Mouse (Mus musculus) lung, adult 18-20 months (tissue): ENCODE results near the gene Hc.
A peak's percentile ranks its signal among the peaks of the same experiment; 100 is the strongest.

ENCODE experiments used
- DNase-seq, 2 experiments: peaks; one replicate each; pipeline ENCODE4 v3.0.0; 2022; ENCODE audit warnings: mixed read lengths in 2 of 2

Hc gene

DNA sequence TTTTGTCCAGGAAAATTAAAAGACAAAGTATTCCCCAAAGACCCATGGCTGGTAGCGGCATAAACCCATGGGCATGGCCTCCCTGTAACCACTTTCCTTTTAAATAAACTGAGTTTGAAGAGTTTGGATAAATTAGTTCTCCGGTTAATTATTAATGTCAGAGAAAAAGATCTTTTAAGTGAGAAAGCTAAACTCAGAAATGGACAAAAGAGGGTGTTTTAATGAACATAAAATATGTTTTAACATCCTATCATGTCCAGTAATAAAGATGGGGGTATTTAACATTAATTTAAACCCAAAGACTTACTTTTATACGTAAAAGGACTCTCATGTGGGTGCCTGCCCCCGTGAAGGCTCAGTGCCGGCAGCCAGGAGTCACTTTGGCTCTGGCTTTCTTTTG, at the start of gene Hc:
Hc (minus strand) TSS at position 101 of the 400 bp plus-strand sequence.
- DNase-seq: no peak

DNA sequence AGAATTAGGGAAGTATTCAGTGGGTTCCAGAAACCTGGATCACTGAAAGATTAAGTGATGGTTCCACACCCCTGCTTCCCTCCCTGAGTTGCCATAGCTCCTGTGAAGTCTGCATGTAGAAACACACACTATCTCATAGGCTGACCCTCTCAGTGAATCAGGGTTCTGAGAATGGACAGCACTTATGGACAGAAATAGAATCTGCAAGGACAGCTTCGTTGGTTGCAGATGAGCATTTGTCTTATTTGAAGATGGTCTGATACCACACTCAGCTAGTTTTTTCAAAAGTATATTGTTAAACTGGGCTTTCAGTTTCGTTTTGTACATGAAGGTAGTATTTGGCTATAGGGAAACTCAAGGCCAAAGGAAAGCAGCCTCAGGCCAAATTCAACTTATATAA, 49.3 kb upstream of the Hc start:
- DNase-seq: no peak

DNA sequence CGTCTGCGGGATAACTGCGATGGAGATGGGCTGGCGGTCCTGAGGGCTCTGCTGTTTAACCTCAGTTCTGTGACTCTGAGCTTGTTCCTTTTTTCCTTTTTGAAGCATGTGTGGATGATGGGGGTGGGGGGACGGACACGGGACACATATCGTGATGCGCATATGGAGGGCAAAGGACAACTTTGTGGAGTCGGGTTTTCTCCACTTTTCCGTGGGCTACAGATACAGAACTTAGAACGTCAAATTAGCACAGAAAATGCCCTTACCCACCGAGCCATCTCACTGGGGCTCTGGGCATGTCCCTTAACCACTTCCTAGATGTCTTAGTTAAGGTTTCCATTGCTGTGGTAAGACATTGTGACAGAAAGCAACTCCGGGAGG, 48.7 kb upstream of the Hc start:
- DNase-seq: no peak

DNA sequence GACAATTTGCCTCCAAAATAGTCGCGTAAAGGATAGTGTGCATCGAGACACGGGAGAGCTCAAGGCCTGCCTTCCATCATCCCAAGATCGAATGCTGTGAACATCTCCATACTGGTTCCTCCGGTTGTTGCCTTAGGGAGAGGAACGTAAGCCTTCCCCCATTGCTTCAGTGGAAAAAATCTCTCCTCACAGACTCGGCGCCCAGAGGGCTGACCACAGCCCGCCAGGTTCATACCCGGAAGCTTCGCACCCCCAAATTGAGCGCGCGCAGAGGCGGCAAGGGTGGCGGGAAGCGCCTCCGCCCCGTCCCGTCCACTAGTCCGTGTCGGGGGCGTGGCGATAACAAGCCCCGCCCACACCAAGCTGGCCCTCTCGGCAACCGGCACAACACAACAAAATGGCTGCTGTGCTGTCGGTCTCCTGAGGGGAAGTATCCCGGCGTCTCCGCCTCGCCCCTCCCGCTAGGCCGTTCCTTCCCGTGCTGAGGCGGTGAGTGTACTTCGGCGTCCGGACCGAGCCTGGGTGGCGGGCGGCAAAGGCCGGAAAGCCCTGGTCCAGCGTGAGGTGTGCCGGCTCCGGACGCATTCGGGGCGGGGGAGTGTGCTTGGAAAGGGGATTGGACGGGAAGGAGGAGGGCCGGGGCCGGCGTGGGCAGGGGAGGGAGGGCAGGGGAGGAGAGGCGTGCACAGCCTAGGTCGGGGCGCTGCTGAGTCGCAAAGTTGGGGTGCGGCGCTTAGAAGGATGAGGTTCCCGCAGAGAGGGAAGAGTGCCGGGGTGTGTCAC, 48.1 kb upstream of the Hc start, which contains the start of gene Cntrl:
Cntrl (plus strand) TSS at position 352 of the 783 bp plus-strand sequence.
- DNase-seq: peak; percentile 95

DNA sequence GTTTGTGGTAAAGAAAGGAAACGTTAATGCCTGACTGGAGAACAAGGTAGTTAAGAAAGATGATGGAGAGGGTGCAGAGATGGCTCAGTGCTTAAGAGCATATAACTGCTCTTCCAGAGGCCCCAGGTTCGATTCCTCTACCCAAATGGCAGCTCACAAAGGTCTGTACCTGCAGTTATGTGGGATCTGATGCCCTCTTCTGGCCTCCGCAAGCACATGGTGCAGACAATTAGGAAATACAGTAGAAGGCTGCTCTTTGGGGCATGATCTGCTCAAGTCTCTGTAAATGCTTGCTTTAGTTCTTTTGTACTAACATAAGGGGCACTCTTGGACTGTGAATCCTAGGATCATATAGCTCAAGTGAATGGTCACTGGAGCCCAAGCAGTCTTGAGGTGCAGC, 47.5 kb upstream of the Hc start:
- peak; percentile 42 to 64 for DNase-seq

DNA sequence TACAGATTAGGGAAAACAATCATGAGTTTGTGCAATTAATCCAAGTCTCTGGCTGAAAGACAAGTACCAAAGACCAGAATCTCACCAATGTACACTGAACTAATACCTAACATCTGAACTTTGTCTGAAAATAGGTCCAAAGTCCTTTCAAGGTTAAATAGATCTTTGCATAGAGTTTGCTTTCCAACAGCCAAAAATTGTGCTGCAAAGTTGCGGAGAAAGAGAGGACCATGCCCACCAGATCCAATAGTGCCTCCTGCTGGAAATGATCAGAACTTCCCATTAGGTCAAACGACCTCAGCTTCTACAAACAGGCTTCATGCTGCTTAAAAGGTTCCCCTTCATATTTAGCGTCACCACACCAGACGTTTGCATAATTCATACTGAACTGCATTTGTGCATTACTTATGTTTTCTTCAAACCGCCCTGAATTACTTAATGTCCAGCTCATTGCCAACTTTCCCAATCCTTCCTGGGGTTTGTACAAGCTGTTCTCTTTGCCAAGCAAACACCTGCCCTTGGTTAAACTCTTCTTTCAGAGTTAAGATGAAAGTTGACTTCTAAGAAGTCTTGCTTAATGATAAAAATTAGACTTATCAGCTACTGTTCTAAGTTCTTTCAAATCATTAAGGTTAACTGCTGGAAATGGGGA, 46.9 kb upstream of the Hc start:
- DNase-seq: peak; percentile 35 to 74

DNA sequence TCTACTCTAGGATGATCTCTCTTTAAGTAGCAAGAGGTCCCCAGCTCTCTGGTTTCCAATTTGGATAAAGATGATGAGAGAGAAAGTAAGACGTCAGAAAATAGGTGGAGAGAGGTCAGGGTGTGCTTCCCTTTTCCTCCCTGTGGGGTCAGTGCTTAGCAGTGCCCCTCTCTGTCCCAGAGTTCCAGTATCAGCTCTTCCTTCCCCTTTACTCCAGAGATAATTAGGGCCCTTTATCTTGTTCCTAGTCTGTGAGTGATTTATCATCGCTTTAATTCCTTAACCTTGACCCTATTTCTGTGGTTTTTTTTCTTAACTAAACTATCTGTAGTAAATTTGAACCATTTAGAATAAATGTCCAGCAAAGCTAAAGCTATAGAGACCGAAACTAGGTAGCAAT, 43.6 kb upstream of the Hc start:
- no peak for DNase-seq

DNA sequence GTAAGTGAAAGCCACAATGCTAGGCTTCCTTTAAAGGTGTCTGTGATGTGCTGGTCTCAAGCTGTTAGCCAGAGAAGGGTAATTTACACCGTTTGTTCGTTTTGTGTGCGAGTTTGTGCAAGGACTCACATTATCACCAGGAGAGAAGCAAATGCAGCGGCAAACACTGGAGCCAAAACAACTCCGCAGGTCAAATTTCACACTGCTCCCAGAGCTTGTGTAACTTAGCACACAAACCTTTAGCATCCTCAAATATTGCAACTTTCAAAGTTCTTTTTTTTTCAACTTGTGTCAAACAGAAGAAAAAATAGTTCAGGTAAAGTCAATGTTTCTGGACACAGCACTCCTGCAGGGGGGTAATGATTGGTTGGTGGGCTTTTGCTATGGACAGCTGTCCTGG, 42.3 kb upstream of the Hc start:
- peak in 1 of 2 experiments; percentile 8 for DNase-seq

DNA sequence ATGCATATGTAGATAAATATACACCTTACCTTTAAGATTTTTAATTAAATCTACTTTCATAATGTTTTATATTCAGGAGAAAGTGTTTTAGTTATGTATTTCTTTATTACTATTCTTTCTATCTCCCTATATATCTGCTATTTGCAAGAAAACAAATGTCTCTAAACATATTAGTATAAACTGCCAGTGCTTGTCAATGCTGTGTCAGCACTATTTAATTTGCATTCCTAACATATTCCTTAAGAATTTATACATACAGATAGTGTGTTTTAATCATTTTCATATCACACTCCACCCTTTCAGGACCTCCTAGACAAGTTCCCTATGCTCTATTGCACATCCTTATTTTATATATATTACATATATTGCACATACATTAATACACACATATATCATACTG, 41.5 kb upstream of the Hc start:
- no peak for DNase-seq

DNA sequence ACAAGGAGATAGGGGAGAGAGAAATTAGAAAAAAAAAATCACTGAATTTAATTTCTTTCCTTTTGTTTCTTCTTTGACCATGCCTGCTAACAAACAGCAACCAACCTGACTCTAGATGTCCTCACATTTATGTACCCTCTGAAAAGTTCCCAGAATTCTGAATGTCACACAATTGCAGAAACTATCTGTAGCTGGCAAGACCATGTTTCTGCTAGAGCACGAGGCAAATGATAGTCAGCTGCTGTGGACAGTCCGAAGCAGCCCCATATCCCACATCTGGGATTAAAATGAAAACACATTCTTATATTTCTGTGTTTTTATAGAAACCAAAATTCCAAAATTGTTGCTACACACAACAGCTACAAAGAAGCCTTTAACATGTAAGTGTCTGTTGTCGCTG, 40.2 kb upstream of the Hc start, which contains the start of gene AI182371:
AI182371 (minus strand) TSS at position 101 of the 400 bp plus-strand sequence.
- DNase-seq: no peak

DNA sequence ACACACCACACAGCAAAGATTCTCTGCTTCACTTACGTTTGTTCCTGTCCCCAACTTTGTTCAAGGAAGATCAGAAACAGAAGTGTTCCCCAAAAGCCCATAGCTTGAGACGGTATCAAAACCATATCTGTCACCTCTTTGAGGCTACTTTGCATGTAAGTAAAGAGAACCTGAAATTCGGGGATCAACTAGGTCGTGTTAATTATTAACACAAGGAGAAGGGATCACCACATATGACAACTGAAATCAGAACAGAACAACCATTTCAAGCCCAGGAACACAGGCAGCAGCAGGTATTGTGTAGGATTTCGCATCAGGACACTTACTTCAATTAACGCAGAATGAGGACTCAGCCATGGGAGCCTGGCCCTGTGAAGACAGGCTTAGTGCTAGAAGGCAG, 39.3 kb upstream of the Hc start:
- no peak for DNase-seq

DNA sequence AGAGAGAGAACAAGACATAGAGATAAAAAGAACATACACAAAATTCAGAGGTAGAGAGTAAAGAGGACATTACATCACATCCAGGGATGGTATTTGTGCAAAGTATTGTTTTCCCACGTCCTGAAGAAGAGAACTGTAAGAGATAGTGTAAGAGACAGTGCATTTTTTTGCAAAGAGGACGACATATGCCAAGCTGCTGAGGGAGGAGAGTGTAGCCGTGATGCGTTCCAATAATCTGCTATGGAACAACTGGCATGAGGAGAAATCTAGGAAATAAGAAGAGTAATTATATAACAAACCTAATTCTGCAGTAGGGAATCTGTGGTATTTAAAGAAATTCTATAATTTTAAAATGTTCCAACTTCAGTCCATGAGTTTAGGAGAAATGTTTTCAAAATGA, 26.2 kb upstream of the Hc start:
- DNase-seq: no peak

DNA sequence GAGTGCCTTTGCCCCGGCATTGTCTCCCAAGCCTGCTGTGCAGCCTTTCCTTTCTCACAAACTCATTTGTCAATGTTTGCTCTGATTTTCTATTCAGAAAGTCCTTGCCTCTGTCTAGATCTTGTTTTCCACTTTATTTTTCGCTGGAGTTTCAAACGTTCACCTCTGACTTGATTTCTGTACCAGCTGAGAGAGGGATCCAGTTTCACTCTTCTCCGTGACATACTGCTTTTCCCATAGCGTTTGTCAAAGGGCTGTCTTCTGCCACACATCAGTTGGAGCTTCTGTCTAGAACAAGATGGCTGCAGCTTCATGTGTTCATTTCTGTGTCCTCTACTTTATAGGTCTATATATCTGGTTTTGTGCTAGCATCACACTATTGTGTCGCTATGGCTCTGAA, 17.9 kb upstream of the Hc start:
- DNase-seq: no peak

DNA sequence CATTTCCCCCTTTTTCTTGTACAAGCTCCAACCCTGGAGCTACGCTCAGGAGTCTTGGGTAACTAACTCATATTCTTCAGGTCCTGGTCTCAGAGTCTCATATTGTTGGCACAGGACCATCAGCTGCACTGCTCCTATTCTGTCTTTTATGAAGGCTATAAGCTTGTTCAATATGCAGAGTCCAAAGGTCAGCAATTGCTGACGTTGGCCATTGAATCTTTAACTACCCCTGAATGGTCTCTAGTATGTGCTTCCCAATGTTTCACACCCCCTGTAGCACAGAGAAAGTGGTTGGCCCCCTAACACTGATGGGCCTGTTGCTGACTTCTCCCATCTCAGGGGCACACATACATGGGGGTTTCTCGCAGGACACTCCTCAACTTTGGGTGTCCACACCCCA, 13.1 kb upstream of the Hc start:
- no peak for DNase-seq

DNA sequence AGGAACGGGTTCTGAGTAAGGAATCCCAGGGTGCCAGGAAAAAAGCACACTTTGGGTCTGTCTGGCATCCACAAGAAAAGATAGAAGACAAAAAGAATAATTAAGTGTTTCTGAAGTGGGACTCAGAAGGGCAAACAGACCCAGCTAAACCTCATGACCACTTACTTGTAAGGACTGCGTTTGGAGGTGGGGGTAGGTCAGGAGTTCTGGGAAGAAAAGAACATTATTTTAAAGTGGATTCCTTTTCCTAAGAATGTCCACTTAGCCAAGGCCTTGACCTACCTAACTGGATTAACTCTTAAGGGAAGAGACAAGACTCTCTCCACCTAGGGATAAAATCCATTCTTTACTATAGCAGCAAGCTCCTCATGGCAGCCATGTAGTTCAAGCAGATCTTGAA, 11.3 kb upstream of the Hc start:
- DNase-seq: peak in 1 of 2 experiments; percentile 15

DNA sequence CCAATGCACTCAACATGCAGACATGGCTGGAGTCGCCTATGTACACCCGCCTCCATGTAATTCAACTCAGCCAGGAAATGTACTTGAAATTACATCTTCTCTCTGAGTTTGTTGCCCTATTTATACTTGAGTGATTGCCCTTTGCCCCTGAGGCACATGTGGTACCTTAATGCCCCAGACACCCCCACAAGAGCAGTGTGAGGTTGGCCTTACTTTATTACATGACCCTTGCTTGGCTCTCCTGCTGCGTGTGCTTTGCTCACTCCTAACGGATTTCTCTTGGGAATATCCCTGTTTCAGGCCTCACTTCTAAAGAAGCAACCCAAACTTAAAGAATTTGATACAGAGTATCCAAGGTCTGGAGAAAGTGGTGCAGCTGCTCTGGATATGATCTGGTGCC, 9.0 kb upstream of the Hc start:
- DNase-seq: no peak

DNA sequence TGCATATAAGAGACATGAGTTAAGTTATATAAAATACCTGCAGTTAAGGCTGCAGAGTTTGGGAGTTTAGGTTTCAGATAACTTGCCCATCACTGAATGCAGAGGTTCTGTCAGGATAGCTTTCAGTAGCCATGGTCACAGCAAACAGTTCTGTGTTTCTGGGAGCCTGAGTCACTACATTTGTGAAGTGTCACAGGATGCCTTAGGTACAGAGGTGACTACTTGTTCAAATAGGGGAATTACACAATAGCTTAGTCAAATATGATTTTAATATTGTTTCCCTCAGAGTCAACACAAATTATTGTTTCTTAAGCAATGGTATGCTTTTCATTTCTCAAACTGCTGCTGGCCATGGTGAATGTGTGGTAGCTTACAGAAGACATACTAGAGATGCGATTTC, 7.9 kb upstream of the Hc start:
- no peak for DNase-seq

DNA sequence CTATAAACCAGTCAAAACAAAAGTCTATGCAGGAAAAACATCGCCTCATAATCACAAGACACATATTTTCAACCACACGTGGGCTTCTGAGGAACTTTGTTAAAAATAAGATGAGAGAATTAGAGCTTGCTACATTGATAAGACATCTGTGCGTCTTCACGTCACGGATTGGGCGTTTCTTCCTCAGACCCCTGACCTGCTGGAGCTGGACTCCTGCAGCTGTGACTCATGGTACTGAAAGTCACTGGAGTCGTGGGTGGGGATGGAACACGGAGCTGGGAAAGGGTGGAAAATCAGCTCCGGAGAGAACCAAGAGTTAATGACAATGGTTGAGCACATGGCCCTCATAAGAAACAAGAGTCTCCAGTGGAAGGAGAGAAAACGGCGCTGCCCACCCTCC, 5.9 kb upstream of the Hc start:
- DNase-seq: no peak

DNA sequence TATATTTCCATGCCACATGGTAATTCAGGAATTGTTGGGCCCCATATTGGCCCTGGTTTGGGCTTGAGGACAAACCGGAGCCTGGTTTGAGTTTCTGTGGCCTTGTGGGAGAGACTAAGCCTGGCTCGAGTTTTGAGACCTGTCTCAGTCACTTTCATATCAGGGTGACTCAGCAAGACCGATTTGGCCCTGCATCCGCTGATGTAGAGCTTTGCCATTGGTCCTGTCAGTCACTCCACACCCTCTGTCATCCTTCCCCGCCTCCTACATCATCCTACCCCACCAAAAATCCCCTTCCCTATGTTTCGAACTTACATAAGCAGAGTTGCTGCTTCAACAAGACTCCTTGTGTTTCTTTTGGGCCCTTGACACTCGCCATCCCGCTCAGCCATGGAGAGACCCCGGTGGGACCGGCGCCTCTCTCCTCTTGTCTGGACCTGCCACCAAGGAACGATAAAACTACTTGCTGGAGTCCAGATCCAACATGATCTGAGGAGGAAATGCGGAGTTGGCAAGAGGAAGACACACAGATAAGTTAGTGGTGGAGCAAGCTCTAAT, 5.4 kb upstream of the Hc start:
- DNase-seq: no peak

DNA sequence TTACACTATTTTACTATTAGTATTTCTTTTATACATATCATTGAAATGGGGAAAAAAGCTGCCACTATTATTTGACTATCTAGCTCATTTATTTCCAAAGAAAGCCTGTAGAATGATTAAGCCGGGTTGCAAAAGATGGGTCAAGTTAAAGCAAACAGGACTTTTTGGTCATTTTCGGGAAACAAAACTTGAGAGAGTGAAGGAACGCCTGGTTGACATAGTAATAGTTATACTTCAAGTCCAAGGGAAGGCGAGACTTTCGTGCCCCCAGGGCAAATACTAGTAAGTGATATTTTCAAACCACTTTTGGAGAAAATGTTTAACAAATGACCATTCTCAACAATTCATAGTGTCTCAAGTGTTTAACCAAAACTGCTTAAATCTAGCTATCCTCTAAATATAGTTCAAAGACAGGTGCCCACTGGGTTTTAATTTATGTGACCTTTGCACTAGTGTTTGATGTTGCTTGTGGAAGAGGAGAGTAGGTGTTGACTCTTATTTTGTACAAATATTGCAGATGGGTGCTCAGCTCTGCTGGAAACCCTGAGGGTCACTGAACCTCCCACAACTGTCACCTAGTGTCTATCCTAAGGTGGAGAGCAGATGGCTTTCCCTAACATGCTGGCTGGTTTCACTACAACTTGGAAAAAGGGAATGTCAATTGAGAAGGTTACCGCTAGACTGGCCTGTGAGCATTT, 2.2 kb upstream of the Hc start:
- no peak for DNase-seq

DNA sequence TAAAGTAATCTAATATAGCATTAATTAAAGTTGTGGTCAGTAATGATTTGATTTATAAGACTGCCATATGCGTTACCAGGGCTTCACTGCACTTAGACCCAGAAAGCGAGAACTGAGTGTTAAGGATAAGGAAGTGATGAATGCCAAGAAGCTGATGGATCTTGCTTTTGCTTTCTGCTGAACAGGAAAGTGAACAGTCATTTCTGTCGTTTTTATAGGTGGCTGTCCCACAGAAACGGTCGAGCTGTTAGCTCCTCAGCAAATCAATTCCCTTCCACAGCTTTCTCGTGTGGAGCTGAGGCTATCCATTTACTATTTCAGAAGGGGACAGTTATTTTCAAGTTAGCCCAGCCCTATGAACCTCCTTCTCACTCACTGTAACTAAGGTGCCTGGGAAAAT, 341 bp downstream of the Hc start:
- DNase-seq: no peak

DNA sequence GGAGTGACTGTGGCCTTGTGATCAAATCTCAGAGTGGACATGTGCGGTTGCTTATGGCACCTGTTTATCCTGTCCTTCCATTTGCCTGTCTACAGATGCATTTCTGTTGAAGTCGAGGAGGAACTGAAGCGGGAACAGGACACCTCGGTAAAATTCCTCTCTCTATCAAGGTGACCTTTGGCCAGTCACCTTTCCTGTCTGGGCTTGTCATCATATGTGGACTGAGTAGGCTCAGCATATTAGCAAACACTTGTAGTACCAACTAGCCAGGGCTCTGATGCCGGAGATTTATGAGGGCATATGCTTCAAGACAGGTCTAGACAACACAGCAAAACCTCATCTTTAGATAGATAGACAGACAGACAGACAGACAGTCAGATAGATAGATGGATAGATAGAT, 982 bp downstream of the Hc start:
- no peak for DNase-seq

DNA sequence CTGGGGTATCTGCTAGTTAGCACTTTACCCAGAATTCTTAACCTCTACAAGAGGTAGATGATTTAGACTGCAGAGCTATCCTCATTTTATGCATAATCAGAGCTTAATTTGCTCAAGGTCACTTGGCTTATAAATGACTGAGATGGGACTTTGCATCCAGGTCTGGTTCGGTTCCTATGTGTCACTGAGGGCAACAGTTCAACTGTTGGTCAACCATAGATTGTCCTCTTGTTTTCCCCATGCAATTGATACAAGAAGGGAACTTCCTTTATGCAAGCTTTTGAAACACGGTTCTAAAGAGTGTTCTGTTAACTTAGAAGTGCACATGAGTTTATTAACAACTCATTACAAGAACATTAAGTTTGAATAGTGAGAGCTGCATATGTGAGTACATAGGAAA, 2.9 kb downstream of the Hc start:
- no peak for DNase-seq

DNA sequence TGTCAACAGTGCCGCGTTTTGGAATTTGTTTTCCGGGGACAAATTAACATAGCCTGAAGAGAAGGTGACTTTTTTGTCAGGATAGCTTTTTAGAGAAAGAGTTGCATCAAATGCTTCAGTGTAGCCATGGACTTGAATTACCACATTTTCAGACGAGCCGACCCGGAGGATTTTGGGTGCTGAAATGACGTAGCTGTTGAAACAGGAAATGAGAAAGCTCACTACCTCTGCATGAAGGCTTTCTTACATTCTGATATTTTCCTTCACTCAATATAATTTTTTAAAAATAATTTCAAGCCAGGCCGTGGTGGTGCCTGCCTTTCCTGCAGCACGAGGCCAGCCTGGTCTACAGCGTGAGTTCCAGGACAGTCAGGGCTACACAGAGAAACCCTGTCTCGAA, 4.0 kb downstream of the Hc start:
- DNase-seq: no peak
